Mouse (Mus musculus) gastrocnemius, postnatal 10 days (tissue): ENCODE measurements around the gene Mettl24. TPM values are rescaled to one million over a fixed set of nuclear protein-coding genes. Genes with fewer than 3 reads are reported as not detected.

ENCODE experiments used
- DNase-seq: peaks from one replicate; pipeline ENCODE4 v3.0.0; 2021; ENCODE audit warnings: mixed read lengths
- total RNA-seq, 2 experiments: library from RNA; stranded (reverse); gene quantifications; 2 replicates each; pipeline ENCODE4 v1.2.3; 2021

The Mettl24 gene
- total RNA-seq, 2 experiments from 2014 or later, result 1.1 to 2.2 TPM

DNA sequence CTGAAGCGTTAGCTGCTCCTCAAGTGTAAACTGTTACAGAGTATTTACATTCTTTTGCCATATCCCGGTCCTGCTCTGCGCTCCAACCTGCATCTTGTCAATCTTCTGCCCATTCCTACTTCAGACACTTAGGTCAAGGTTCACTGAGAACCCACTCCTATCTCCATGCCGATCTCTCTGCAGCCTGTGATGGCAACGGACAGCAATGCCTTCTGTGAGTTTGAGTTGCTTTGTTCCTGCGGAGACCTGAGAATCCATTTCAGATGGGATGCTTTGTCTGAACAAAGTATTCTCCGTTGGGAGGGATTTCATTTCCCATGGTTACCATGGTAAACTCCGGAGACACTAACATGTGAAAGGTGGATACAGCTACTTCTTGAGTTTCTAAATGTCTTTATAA lies 2.6 kb downstream of the Mettl24 start:
- DNase-seq, result no peak

DNA sequence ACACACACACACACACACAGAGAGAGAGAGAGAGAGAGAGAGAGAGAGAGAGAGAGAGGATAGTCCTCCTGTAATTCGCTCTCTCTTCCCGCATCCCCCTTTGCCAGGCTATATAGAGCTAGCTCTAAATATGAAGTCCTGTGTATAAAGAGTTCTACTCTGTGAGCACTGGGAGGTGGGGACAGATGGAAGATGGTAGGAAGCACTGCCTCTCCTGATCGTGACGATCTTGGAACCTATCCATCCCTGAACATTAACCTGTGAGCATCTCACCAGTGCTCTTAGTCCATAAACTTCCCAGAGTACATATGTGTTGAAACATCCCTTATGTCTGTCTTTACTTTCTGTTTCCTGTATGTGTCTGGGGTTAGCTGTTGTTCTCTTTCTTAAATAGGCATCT lies 3.9 kb downstream of the Mettl24 start:
- DNase-seq, result no peak

DNA sequence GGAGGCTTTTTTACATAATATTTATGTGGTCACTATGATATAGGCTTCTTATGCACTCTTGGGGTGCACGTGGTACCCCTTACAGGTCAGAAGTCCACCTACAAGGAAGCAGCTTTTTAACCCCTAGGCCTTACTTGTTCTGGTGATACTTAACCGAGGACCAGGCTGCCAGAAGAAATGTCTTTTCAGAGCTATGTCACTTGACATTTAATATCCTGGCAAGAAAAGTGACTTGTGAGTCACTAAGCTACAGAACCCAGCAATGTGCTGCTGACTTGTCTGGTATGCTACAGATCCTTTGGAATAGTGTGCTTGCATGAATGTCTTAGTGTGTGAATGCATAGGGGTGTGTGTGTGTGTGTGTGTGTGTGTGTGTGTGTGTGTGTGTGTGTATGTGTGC lies 4.3 kb downstream of the Mettl24 start:
- no peak for DNase-seq

DNA sequence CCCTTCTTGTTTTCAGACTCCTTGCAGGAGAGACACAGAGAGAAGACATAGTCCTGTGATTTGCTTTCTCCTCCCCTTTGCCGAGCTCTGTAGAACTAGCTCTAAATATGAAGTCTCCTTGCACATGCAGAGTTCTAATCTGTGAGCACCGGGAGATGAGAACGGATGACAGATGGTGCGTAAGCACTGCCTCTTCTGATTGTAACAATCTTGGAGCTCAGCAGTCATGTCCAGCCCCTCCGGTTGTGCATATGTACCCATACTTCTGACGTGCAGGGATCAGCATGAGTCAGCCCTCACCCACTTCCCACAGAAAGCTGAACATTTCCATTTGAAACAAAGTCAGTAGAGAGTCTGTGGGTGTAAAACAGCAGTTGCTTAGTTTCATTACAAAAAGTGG lies 5.2 kb downstream of the Mettl24 start:
- no peak for DNase-seq

DNA sequence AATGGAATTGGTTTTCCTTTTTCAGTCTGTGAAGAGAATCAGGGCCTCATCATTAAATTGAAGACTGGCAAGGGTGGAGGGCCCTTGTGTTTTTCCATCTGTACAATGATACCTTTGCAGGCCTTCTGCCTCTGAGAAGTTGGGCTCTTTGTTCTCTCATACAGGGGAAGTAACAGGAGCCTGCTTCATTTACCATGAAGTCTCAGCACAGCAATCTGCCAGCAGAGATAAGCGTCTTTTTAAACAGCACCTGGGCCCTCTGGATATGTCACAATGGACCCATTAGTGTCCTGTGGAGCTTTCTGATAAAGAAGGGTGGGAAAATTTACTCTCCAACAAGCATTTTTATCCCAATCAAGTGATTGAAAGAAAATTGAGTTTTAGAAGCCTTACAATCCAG lies 5.8 kb downstream of the Mettl24 start:
- DNase-seq, result no peak

DNA sequence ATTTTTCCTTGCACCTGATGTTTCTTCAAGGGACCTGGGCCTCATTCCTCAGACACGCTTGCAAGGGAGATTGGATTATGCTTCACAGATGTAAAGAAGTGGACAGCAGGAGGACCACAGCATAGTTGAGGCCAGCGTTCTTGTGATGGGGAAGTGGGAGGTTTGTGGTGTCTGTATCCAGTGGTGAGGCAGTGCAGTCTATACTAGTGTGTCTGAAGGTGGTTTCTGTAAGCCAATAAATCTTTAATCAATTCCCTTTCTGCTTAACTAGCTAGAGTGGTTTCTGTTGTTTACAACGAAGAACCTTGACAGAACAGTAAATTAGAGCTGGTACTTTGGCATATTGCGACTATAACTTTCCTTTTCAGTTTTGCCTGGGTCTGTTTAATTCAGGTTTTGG lies 15.6 kb downstream of the Mettl24 start:
- no peak for DNase-seq

DNA sequence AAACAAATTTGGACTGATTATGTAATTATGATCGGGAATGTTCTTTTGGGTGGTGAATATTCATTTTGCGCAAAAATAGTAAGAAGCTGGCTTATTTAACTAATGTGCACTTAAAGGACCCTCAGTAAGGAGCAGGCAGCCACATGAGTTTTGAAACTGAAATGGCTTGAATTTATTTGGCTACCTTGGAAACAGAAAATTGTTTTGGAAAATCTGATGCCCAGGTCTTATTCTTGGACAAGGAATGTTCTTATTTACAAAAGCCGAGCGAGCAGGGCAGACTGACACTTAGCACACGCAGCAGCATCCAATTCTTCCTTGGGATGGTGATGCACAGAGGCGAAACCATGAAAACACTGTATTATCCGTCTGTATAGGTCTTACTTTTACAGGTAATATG lies 28.0 kb downstream of the Mettl24 start:
- DNase-seq, result no peak

DNA sequence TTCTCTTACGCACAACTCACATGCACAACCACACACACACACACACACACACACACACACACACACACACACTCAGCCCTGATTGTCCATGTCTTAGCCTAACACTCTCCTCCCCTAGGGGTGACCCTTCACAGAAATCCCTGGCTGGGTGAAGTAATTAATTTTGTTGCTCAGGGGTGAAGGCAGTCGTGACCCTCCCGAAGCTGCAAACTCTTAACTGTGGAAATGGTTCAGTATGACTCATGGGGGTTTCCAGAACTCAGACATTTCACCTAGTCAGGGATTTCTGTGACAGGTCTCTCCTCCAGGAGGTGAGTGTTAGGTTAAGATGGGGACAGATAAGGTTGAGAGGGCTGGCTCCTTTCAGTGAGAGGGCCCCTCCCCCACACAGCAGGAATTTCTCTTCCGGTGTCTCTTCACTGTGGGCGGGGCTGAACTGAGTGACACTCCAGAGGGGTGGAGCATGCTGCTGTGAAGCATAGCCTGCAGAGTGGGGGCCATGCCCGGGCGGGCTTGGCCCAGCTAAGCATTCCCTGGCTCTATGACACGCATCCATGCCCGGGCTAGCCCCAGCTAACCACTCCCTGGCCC lies 30.0 kb downstream of the Mettl24 start:
- no peak for DNase-seq

DNA sequence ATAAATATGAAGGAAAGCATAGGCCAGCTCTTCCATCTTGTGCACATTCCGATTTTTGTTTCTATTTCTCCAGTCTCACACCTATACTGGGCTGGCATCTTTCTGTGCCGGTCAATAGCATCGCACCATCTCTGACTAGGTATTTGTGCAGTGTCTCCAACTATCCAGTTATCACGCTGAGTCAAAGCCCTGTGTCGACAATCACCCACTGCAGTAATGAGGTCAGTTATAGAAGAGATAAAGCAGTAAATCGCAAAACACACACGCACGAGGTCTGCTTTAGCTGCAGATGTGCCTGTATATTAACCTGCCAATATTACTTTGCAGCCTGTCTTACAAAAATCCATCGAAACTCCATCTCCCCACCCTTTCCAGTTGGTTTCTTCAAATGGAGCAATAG lies 30.7 kb downstream of the Mettl24 start:
- DNase-seq, result no peak

DNA sequence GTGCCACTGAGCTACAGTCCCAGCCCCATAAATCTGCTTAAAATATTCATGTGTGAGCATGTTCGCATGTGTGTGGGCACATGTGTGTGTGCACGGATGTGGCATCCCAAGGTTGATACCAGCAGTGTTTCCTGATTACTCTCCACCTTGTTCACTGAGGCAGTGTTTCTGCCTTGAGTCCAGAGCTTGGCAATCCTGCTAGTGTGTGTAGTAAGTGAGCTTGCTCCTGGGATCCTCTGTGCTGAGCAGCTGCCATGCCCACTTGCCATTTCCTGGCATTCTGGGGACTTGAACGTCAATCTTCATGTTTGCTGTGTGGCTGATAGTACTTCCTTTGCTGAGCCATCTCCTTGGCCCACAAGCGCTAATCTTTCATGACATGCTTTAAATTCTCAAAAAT lies 32.1 kb downstream of the Mettl24 start:
- DNase-seq, result no peak

DNA sequence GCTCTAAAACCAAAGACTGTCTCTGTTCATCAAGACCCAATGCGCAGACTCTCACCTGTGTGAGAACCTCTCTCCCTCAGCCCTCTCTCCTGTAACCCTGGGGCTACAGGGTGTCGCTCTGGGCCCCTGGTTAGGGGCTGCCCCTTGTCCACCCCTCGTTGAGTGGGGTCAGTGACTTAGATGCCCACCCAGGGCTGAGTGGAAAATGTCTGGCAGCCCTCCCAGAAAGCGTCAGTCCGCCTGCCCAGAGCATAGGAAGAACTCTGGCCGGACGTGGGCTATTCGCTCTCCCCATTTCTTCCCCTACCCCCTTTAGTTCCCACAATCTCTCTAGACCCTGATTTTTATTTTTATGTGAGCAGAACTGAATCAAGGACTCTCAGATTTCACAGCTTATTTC lies 33.2 kb downstream of the Mettl24 start:
- DNase-seq, result no peak

DNA sequence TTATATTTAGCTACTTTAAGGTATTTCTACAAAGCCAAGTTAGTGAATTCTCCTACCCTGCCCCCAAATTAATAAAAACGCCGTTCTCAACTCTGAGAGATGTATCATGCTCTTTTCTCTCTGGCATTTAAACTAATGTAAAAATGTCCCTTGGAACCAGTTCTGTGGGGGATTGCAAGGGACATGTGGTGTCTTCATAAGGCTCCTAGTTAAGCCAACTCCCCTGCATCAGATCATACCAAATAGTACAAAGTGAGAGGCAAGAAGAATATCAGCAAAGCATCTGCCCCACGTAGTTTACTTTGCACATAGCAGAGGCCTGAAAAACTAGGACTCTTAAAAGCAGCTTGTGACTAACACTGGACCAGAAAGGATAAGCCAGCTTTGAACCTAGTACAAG lies 33.6 kb downstream of the Mettl24 start:
- DNase-seq, result no peak

DNA sequence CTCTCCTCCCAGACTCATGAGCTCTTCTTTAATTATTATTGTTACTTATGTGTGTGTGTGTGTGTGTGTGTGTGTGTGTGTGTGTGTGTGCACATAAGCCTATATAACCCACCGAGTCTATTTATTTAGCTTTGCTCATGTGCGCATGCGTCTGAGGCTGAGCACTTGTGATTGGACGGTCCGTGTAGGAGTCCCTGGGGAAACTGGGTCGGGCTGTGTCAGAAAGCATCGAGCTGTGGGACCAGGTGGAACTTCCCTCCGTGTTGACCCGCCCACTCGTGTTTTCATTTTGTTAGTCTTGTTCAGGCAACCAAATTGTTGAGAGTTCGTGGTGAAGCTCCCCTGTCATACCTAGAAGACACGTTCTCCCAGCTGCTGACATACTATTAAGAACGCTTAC lies 35.3 kb downstream of the Mettl24 start:
- DNase-seq, result no peak

DNA sequence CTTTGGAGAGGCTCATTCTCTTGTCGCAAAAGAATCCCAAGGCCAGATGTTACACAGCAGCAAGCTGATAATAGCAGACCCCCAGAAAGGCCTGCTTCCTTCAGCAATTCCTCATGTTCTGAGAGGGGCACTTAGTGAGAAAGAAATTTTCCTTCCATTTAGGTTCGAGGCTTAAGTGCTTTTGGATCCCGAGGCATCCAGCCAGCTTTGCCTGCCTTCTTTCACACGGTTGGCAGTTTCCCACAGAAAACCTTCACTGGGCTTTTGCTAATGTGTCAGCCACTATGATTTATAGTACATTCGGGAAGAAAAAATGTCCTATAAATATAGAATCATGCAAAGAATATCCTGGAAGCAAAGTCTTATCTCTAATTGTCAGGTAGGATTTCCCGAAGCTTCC lies 36.0 kb downstream of the Mettl24 start:
- DNase-seq, result no peak

DNA sequence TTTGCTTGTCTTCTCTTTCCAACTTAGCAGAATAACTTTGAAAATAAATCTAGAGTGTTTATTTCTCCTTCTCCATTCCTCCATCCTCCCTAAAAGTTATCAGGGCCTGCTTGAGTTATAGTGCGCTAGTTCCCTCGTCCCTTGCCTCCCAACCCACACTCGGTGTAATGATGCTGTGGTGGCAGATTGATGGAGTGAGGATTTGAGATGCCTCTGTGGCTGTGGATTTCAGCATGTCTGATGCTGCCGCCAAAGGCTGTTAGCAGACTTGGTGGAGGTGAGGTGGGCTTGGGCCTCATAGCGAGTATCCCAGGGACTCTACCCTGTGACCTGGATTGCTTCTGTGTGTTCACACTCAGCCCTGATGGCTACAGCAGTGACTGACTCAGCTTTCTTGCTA lies 37.8 kb downstream of the Mettl24 start:
- no peak for DNase-seq

DNA sequence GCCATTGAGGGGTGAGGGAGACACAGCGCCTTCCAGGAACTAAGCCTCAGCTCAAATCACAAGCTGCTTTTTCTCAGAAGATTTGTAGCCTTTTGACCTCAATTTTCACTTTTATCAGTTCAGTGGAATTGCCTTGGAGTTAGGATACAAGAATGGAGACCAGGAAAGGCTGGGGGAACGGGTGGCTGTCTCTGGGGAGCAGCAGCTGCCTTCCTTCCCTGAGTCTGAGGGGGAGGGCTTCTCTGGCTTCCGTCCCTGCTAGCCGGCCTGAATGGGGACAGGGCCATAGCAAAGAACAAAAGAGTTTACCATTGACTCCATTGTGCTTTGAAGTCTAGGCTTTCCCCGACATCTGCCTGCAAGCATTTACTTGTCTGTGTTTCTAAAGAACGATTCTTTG lies 41.3 kb downstream of the Mettl24 start:
- no peak for DNase-seq

DNA sequence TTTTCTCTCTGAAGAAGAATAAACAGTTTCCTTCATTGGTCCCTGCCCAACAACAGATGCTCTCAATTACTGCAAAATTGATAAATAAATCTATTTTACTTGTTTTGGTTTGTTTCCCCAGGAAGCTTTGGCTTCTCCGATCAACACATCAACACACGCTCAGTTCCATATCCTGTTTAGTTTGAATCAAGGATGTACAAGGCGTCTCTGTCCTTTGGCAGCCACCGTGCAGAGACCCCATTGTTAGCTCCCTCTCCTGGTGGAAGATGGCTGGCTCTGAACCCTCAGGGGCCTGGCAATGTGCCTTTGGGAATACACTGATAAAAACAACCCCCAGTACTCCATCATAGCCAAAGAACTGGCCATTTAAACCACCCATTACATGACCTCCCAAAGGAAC lies 42.0 kb downstream of the Mettl24 start:
- DNase-seq, result no peak

DNA sequence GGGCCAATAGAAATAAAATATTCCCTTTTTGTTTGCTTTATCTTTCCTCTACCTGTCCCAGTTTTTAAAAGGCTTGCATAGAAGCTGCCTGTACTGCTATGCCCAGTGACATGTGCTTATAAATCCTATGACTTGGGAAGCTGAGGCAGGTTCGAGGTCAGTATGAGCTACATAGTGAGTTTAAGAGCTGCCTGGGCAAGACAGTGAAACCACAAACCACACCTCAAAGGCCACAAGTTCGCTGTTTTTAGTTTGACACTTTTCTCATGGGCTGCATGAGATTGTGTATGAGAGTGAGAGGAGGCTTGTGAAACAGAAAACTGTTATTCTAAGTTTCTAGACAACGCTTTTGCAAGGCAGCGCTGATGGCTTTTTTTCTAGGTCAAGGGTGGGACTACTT lies 42.4 kb downstream of the Mettl24 start:
- DNase-seq, result no peak

DNA sequence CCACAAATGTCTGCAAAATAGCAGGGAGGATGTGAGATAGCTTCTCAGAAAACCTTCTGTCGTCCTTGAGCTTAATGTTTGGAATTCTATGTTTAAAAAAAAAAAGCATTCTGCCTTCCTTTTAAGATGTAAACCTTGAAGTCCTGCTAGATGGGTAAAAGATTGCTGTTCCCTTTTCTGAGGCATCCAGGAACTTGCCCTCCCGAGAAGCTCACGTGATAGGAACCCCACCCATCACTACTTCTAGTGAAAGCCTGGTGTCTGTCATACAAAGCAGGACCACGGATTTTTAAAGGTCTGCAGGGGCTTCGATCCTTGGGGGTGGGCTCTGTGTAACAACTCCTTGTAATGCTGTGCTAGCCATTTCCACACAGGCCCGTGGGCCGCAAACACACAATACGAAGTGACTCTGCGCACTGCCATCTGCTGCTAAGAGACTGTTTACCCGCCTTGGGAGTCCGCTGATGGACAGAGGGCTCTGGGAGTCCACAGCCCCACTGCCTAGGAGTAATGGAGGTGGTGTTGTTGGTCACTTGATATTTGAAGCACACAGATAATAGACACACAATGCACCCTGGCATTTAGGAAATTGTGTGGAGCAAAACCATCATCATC lies 43.3 kb downstream of the Mettl24 start:
- DNase-seq, result no peak

DNA sequence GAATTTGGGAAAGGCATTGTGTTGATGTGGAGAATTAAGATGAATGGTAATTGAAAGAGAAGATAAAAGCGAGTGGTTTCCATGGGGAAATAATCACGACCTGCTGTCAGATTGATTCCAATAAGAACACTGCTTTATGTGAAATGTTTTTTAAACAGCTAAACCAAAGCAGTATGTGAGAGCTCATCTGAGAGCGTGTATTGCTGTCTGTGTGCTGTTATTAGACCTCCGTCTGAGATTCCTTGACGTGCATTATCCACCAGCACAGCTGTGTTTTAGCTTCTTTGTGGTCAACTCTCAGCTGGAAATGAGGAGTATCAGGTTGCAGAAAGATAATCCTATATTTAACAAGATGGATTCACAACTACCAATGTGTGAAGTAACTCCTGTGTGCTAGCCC lies 43.9 kb downstream of the Mettl24 start:
- no peak for DNase-seq

DNA sequence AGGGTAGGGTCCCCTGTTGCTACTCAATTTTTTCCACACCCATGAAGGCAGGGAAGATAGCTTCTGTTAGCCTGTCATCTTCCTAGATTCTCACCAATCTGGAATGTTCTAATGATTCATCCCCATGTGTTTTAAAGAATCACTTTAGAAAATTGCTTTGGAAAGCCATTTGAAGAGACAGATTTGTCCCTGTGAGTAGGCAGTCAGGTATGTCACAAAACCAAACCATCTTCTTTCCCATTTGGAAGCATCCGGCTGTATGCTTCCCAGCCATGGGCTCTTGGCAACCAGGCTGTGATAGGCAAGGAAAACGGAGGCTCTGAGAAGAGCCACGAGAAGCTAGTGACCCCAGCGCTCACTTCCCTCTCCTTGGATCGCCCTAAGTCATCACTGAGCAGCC lies 47.1 kb downstream of the Mettl24 start:
- DNase-seq, result no peak

DNA sequence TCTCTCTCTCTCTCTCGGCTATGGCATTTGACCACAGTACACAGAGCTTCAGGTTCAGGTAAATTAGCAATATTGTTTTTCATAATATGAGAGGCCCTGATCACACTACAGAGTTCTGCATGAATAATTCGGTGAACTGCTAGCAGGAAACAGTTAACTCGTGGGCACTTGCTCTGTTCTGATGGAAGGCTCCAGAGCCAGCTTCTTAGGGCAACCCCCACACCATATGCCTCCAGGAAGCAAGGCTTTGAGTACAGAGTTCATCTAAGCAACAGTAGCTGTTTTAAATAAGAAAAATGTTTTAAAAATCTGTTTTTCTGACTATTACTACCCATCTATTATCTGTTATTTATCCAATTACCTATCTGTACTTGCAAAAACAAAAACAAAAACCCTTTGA lies 50.2 kb downstream of the Mettl24 start:
- DNase-seq, result no peak

DNA sequence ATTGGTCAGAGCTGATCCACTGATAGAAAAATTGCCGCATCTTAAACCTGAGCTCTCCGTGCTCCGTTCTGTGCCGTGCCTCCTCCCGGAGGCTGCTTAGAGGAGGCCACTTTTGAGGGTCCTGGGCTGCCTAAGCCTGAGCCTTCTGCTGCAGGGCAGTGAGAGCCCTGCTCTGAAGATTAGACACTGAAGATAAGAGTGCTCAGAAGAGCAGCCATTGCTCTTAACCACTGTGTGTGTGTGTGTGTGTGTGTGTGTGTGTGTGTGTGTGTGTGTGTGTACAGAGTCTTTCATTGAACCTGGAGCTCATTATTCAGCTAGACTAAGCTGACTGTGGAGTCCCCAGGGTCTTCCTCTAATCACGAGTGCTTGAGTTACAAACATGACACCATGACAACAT lies 53.1 kb downstream of the Mettl24 start:
- DNase-seq, result no peak

DNA sequence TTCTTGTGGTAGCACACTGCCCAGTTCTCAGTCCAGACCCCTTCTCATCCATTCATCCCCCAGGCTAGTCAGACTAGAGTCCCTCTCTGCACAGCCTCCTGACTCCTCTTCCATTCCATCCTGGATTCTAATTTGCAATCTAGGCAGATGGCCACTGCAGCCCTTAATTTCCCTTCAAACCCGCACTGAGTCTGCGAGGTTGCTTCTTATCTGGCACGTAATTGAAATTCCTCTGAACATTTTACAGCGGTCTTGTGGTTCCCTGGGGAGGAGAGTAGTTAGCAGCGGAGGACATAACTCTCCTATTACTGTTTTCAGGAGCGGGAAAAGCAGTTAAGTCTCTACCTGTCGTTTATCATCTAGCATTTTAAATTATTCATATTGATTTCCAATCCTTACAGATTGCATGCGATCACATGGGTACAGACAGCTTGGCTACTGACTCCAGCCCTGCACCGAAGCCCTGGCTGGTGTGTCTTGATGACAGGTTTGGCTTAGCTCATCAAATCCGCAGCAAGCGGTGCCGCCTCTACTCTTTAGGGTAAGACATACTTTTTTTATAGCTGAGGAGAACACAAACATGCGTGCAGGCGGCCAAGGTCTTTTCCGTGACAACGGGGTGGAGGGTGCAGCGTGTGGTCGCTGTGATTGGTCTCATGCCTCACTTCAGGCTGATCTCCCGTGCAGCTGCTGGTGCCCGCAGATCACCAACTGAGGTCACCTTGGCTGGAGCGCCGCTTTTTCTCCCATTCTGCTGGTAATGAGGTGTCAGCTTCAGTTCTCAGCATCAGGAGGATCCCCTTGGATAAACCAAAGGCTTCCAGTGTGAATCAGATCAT lies 54.4 kb downstream of the Mettl24 start:
- no peak for DNase-seq
